Mouse (Mus musculus): ENCODE results near the gene Fam151a. TPM values are rescaled to one million over a fixed set of nuclear protein-coding genes. Genes with fewer than 3 reads are reported as not detected.
A peak's percentile ranks its signal among the peaks of the same experiment; 100 is the strongest.
"Not testable (repeated sequence)": the region's sequence is repeated elsewhere in the genome, so short reads cannot be mapped to it uniquely, and the experiment has no call there.

The Fam151a gene
- total RNA-seq, 4 experiments from 2014 or later, result not detected

- DNase-seq (ENCODE audit: low spot score in 2 of 2), result not testable (repeated sequence)
Measured at GRCm38 (mm10) chr4:106775767-106776166, 42.1 kb downstream of the Fam151a start.

GRCm38 (mm10) chr4:106776998-106777397, 43.3 kb downstream of the Fam151a start:
- DNase-seq (ENCODE audit: low spot score in 2 of 2), result peak; percentile 70 to 76

DNA sequence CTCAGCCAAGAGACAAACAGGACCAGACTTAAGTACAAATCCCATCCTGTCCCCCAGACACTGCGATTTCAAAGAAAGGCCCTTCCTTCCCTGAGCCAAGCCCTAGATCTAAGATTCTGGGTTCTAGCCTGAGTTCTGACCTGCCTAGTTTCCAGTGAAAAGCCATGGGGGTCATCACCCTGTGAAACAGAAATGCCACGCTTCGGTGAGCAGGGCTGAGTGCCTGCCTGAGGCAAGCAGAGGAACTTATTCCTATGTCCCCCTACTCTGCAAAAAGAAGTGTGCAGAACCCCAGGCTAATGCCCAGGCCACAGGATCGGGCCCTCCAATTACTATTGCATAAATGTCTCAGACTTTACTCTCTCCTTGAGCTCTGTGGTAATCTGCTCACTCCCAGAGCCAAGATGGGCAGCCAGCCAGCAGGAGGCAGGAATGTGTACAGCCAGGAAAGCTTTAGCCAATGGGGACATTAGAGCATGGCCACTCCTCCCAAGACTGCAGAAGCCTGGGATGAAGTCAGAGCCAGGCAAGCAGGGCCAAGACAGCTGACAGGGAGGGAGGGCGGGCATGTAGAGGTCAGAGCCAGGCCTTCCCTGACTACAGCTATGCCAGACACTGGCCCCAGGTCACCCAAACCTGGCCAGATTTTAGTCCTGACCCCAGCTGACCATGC, 44.6 kb downstream of the Fam151a start:
- peak; percentile 88 to 90 for DNase-seq (ENCODE audit: low spot score in 2 of 2)

- peak; percentile 46 to 70 for DNase-seq (ENCODE audit: low spot score in 2 of 2)
Measured at GRCm38 (mm10) chr4:106780045-106780444, 46.4 kb downstream of the Fam151a start.

- DNase-seq (ENCODE audit: low spot score in 2 of 2), result no peak
Measured at GRCm38 (mm10) chr4:106783137-106783536, 49.4 kb downstream of the Fam151a start.

GRCm38 (mm10) chr4:106784806-106785205, 51.1 kb downstream of the Fam151a start:
- no peak for DNase-seq (ENCODE audit: low spot score in 2 of 2)

- no peak for DNase-seq (ENCODE audit: low spot score in 2 of 2)
Measured at GRCm38 (mm10) chr4:106785345-106785744, 51.7 kb downstream of the Fam151a start.

DNA sequence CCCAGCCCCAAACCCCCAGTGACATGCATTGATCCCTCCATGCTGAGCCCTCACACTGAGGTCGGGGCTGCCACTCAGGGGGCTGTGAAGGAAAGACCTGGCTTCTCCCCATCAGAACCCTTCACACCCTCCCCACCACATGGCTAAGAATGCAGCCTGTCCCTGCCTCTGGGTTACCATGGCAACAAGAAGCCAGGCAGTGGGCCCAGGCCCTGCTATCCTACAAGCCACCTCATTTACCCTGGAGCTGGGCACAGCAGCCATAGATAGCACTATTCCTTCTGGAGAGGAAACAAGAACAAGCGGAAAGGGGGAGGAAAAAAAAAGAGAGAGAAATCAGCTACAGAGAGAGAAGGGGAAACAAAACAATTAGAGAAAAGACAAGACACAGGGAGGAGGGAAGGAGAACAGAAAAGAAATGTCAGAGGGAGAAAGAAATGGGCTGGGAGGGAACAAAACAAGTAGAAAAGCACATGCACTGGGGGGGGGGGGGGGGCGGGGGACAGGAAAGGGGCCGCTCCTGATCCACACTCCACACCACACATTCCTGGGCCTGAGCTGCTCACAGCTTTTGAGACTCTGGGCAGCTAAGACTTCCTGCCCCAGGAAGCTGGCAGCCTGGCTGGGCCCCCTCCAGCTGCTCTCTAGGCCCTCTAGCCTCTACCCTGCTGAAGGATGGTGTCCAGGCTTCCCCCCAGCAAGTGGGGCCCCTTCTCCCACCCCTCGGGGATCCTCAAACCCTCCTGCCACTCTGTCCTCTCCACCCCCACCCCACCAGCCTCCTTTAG, 52.3 kb downstream of the Fam151a start:
- DNase-seq (ENCODE audit: low spot score in 2 of 2), result peak; percentile 74 to 82

DNA sequence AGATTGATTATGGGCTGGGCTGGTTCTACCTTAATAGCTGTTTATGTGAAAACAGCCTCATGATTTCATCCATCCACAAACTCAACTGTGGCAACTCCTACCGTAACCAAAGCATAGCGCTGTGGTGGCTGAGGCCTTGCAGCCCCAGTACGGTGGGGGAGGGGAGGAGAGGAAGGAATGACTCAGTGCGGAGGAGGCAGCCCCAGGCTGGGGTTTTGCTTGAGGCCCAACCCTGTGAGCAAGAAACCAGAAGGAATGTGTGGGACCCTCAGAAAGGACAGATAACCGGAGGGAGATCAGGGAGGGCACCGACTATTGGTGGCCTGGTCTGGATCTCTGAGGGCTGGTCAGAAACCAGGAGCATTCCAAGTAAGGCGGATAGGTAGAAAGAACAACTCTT, 54.1 kb downstream of the Fam151a start:
- DNase-seq (ENCODE audit: low spot score in 2 of 2), result no peak

DNA sequence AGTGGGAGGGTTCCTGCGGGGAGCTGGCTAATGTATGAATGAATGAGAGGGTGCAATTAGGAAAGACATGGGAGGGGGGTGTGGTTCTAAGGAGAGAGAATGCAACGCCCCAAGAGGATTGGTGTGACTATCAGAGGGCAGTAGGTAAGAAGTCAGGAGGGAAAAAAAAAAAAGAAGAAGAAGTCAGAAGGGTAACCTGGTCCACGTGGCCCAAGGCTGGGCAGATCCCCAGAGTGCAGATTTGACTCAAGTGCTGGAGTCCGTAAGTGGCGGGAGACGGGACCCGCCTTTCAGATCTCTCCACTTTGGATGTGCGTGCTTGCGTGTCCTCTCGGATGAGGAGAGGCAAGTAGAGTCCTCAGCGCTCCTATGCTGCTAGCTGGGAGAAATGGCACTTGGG, 54.9 kb downstream of the Fam151a start:
- DNase-seq (ENCODE audit: low spot score in 2 of 2), result no peak

- DNase-seq (ENCODE audit: low spot score in 2 of 2), result peak in 1 of 2 experiments; percentile 34
Measured at GRCm38 (mm10) chr4:106789705-106790104, 56.0 kb downstream of the Fam151a start.

GRCm38 (mm10) chr4:106790218-106790617, 56.5 kb downstream of the Fam151a start:
- not testable (repeated sequence) for DNase-seq (ENCODE audit: low spot score in 2 of 2)

- no peak for DNase-seq (ENCODE audit: low spot score in 2 of 2)
Measured at GRCm38 (mm10) chr4:106790938-106791337, 57.2 kb downstream of the Fam151a start.

GRCm38 (mm10) chr4:106792276-106792675, 58.6 kb downstream of the Fam151a start:
- DNase-seq (ENCODE audit: low spot score in 2 of 2), result no peak

DNA sequence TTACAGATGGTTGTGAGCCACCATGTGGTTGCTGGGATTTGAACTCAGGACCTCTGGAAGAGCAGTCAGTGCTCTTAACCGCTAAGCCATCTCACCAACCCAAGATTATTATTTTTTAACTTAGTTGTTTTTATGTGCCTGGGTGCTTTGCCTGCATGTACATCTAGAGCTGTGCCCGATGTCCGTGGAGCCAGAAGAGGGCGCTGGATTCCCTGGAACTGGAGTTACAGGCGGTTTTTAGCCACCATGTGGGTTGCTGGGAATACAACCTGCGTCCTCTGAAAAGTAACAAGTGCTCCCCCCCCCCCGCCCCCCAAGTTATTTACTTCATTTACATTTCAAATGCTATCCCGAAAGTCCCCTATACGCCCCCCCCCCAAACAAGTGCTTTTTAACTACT, 60.1 kb downstream of the Fam151a start:
- not testable (repeated sequence) for DNase-seq (ENCODE audit: low spot score in 2 of 2)

GRCm38 (mm10) chr4:106794247-106794646, 60.6 kb downstream of the Fam151a start:
- DNase-seq (ENCODE audit: low spot score in 2 of 2), result no peak

DNA sequence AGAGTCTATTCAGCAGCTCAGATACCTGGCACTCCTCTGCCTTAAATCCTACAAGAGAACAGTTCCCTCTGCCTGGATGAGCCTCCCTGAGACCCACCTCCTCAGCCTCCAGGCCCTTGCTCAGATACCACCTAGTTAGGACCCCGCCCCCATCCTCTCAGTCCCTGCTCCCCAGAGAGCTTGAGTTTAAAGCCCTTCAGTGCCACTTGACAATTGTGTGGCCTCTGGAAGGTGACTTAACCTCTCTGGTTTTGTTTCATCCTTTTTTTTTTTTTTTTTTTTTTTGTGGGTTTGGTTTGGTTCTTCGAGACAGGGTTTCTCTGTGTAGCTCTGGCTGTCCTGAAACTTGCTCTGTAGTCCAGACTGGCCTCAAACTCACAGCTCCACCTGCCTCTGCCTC, 61.6 kb downstream of the Fam151a start:
- DNase-seq (ENCODE audit: low spot score in 2 of 2), result no peak

Other genes with a start within 250 kb of the Fam151a start
- gene Bsnd, start 241.6 kb upstream of the Fam151a start, total RNA-seq (2022), result not detected
- gene Dhcr24, start 172.9 kb upstream of the Fam151a start, total RNA-seq (2022), result 10 to 100 TPM; 66.0 to 86.5 (median 75.9) TPM
- not detected for gene Lexm, start 116.6 kb upstream of the Fam151a start, total RNA-seq (2022)
- under 1 TPM; 0.55 to 0.60 (median 0.58) TPM for gene Ttc22, start 111.5 kb upstream of the Fam151a start, total RNA-seq (2022)
- gene Pars2, start 82.8 kb upstream of the Fam151a start, total RNA-seq (2022), result 1 to 10 TPM; 5.1 to 9.5 (median 8.5) TPM
- 10 to 100 TPM; 37.4 to 64.6 (median 50.1) TPM for gene Ttc4, start 54.9 kb upstream of the Fam151a start, total RNA-seq (2022)
- gene Mroh7, start 3.0 kb upstream of the Fam151a start, total RNA-seq (2022), result 1 to 10 TPM; 4.4 to 4.6 (median 4.5) TPM
- gene Acot11, start 71.1 kb downstream of the Fam151a start, total RNA-seq (2022), result 10 to 100 TPM; 34.4 to 52.4 (median 49.7) TPM
- 100 to 1,000 TPM; 150 to 180 (median 160) TPM for gene Ssbp3, start 176.8 kb downstream of the Fam151a start, total RNA-seq (2022)